Mouse (Mus musculus) neural tube, embryonic 13.5 days (tissue): ENCODE measurements around the gene Arhgap22. TPM values are rescaled to one million over a fixed set of nuclear protein-coding genes. Genes with fewer than 3 reads are reported as not detected.

Experiments used
- ATAC-seq: fragments of 200-750 bp; cut with Nextera tagmentation; 2 replicates; pipeline ENCODE4 v1.8.0; 2017; ENCODE audit warnings: low read depth, mild to moderate bottlenecking, moderate TSS enrichment, moderate library complexity
- H3K27ac ChIP-seq: fragments of 300-500 bp; sonication (generic); replicated peaks from 2 replicates; pipeline ENCODE4 v1.5.1; 2015; ENCODE audit warnings: moderate library complexity, mild to moderate bottlenecking, inconsistent platforms
- H3K27me3 ChIP-seq: fragments of 300-500 bp; sonication (generic); 2 replicates; pipeline ENCODE4 v1.6.1; 2015; ENCODE audit warnings: mild to moderate bottlenecking, inconsistent platforms
- H3K36me3 ChIP-seq: fragments of 300-500 bp; sonication (generic); 2 replicates; pipeline ENCODE4 v1.6.1; 2015; ENCODE audit warnings: mild to moderate bottlenecking, inconsistent platforms
- H3K4me1 ChIP-seq: fragments of 300-500 bp; sonication (generic); replicated peaks from 2 replicates; pipeline ENCODE4 v1.6.1; 2015; ENCODE audit warnings: inconsistent platforms
- H3K4me2 ChIP-seq: fragments of 300-500 bp; sonication (generic); 2 replicates; pipeline ENCODE4 v1.6.1; 2015; ENCODE audit warnings: inconsistent platforms, mild to moderate bottlenecking, moderate library complexity
- H3K4me3 ChIP-seq: fragments of 300-500 bp; sonication (generic); 2 replicates; pipeline ENCODE4 v1.5.1; 2015; ENCODE audit warnings: mild to moderate bottlenecking, inconsistent platforms
- H3K9ac ChIP-seq: fragments of 300-500 bp; sonication (generic); 2 replicates; pipeline ENCODE4 v1.6.1; 2015; ENCODE audit warnings: moderate library complexity, mild to moderate bottlenecking, inconsistent platforms
- H3K9me3 ChIP-seq: fragments of 300-500 bp; sonication (generic); 2 replicates; pipeline ENCODE4 v1.6.1; 2016; ENCODE audit warnings: inconsistent platforms
- WGBS: fragments of 180-500 bp; shearing (Covaris S2); methylation state at CpG from one replicate; pipeline ENCODE4 v1.1.7; 2015; 5-methylcytosine and 5-hydroxymethylcytosine counted together
- polyA plus RNA-seq: library from polyadenylated mRNA; unstranded; fragments of >200 nt; fragmentation: Nextera tagmentation; extraction: Ambion mirVana; gene quantifications from 2 replicates; pipeline ENCODE4 v1.2.1, GENCODE M21; 2015

Arhgap22 gene
- 8.1 and 9.2 TPM in 2 replicates for polyA plus RNA-seq

DNA sequence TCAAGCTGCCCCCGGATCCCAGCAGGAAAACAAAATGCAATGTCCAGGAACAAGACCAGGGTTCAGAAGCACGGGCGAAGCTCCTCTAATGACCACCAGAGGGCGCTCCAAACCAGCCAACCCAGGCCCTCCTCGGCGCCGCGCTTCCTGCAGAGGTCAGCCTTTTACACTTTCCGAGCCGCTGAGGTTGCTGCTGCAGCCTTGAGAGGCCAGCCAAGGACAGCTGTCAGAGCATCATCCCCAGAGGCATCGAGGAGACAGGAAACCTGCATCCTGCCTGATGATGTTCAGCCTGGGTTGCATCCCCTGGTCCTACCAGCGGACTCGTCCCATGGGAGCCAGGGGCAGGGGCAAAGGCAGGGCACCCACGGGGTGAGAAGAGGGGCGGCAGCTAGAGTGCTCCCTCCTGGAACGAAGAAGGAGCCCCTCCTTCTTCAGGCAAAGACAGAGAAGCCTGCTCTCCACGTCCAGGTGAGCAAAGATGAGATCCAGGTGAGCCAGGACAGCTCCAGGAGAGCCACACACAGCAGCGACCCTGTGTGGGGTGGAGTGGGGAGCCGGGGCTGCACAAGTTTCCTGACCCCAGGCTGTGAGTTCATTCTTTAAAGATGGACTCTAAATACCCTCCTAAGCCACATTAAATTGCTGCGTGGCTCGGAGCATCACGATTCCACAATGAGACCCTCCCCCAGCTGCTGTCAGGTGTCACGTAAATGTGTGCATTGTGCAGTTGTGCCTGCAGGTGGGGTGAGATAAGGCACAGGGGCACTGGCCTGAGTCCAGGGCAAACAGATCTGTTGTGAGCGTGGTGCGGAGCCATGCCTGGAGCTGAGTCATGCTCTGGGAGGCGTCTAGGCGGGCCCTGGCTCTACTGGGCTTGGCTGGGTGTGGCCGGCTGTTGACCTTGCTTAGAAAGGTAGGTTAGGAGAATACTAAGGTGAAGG is at the start of gene Arhgap22:
Gene Arhgap22, plus strand, starts transcription at position 204 of the 944 bp plus-strand sequence.
- Histone ChIP-seq H3K9me3 (no peaks in the 10 kb centered on the region), H3K4me2 (peak within 1 kb of the TSS; percentile 52), H3K4me3 (peak within 1 kb of the TSS; percentile 24), H3K9ac (peak within 1 kb of the TSS; percentile 61; the same call in 1 of the 2 replicates), H3K27ac (no peak within 1 kb of the TSS), H3K36me3 (no peaks in the 10 kb centered on the region), H3K27me3 (peaks cover 26% of the 10 kb centered on the region), H3K4me1 (peaks cover 7% of the 10 kb centered on the region)
- 20% methylated on average over 28 of the region's 28 CpGs for WGBS
- peak; percentile 93 for ATAC-seq

DNA sequence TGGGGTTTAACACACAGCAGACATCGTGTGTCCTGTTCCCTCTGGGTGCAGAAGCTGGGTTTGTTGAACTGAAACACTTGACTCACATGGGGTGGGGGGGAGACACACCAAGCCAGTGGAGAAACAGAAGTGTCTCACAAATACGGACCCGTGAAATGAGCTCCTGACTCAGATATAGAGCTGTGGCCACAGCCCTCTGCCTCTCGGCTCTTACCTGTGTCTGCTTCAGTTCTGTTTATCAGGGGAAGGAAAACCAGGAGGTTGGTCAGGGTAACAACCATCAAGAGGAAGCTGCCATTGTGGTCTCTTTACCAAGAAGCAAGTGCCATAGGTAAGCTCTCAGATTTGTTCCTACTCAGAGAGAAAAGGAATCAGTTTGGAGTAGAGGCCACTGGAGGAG is 45.1 kb upstream of the Arhgap22 start:
- Histone ChIP-seq H3K4me2 (no peak overlapping the region), H3K9ac (no peak overlapping the region), H3K9me3 (no peaks in the 10 kb centered on the region), H3K36me3 (no peaks in the 10 kb centered on the region), H3K4me1 (no peaks in the 10 kb centered on the region), H3K4me3 (no peak overlapping the region), H3K27ac (no peak overlapping the region), H3K27me3 (peaks cover 4% of the 10 kb centered on the region; the same call in 1 of the 2 replicates)
- WGBS, result 81% methylated on average over 4 of the region's 4 CpGs
- ATAC-seq, result no peak

DNA sequence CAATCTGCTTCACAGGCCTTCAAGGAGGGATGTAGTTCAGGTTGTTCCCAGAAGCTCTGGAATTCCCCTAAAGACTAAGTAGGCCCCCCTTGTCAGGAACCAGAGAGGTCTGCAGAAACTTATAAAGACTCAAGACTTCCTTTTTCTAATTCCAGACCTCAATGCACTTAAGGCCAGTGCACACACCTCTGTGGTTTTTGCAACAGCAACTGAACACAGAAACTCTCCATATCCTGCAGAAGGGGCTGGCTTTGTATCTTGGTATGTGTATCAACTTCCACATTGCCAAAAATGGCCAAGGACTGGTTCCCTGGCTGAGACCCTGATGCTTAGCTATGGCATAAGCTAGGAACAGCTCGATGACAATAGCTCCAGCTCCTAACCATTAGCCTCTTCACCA is 41.9 kb upstream of the Arhgap22 start:
- Histone ChIP-seq H3K4me2 (no peak overlapping the region), H3K4me3 (no peak overlapping the region), H3K4me1 (no peaks in the 10 kb centered on the region), H3K27ac (no peak overlapping the region), H3K9ac (no peak overlapping the region), H3K27me3 (no peaks in the 10 kb centered on the region), H3K9me3 (no peaks in the 10 kb centered on the region), H3K36me3 (no peaks in the 10 kb centered on the region)
- no peak for ATAC-seq
- WGBS, result 71% methylated on average over 1 of the region's 1 CpGs

DNA sequence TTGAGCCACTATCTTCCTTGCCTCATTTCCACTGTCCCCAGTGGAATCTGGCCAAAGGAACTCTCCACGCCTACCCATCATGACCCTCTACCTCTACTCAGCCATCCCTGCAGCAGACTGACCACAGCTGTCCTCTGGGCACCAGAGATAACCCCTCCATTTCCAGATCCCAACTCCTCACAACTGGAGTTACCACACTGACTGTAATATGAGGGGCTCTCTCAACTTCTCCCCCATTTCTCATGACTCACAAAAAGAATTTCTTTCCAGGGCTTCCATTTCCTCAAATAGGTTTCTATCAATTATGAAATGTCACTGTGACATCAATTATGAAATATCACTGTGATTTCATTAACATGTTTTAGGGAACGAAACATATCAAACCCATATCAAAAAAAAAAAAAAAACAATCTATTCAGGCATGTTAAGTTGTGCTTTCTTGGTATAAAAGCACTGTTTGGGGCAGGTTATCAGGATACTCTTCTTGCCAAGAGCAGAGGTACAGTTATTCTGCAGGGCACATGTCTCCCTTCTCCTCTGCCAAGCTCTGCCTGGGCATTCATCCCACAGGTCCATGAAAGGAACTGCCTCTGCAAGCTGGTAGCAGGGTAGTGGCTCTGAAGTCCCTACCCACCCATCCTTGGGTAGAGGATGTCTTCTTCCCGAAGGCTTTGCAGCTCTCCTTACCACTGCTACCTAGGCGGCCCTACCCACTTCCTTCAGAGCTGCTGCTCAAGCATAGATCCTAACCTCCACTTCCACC is 38.6 kb upstream of the Arhgap22 start:
- no peak overlapping the region for H3K4me3 ChIP-seq
- no peaks in the 10 kb centered on the region for H3K36me3 ChIP-seq
- no peaks in the 10 kb centered on the region for H3K27me3 ChIP-seq
- no peaks in the 10 kb centered on the region for H3K4me1 ChIP-seq
- H3K4me2 ChIP-seq, result no peak overlapping the region
- 82% methylated on average over 4 of the region's 4 CpGs for WGBS
- H3K9ac ChIP-seq, result no peak overlapping the region
- H3K27ac ChIP-seq, result no peak overlapping the region
- no peak for ATAC-seq
- no peaks in the 10 kb centered on the region for H3K9me3 ChIP-seq

DNA sequence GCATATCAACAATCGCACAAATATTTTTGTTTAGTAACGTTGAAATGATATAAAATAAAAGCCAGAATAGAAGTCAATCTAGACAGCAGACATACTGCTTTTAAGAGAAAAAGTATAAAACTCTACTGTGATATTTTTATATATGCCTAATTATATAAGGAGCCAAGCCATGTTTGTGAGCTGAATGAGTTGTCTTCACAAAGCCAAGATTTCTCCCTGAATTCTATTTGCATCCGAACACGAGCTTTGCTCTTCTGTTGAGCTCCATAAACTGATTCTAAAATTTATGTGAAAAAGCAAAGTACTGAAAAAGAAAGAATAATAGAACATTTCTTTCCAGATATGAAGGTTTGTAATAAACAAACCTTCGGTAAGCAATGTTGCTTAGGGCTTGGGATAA is 33.7 kb upstream of the Arhgap22 start:
- no peak for ATAC-seq
- Histone ChIP-seq H3K27me3 (no peaks in the 10 kb centered on the region), H3K9me3 (no peaks in the 10 kb centered on the region), H3K4me2 (no peak overlapping the region), H3K27ac (no peak overlapping the region), H3K9ac (no peak overlapping the region), H3K36me3 (no peaks in the 10 kb centered on the region), H3K4me1 (no peaks in the 10 kb centered on the region), H3K4me3 (no peak overlapping the region)
- 87% methylated on average over 5 of the region's 5 CpGs for WGBS

DNA sequence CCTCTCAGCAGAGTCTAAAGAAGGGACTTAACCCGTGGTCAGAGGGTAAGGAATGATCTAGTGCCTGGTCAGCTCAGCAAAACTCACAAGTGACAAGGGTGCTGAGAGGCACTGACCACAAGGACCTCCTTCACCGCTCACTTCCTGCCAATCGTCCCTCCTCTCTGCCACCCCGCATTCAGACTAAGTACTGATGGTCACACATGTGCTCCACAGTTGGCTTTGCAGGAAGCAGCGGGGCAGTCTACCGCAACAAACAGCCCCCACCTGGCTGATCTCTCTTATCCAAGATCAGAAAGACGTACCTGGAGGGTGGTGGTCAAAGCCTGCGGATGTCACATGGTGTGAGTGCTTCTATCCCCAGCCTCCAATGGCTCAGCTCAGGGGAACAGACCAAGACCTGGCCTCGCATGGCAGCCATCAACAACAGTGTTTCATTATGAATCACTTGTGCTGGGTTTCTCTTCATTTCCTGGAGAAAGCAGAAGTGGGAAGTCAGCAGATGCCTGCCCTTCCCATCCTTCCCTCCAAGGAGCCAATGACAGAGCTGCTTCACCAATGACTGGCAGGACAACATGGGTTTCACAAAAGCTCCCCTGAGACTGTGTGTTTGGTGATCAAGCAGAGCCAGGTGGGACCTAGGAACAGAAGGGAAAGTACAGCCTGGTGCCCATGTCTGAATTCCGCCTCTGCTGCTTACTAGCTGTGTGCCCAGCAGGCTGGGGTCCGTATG is 28.6 kb upstream of the Arhgap22 start, which contains the start of gene Wdfy4:
Gene Wdfy4, minus strand, starts transcription at position 441 of the 733 bp plus-strand sequence.
- 89% methylated on average over 11 of the region's 11 CpGs for WGBS

DNA sequence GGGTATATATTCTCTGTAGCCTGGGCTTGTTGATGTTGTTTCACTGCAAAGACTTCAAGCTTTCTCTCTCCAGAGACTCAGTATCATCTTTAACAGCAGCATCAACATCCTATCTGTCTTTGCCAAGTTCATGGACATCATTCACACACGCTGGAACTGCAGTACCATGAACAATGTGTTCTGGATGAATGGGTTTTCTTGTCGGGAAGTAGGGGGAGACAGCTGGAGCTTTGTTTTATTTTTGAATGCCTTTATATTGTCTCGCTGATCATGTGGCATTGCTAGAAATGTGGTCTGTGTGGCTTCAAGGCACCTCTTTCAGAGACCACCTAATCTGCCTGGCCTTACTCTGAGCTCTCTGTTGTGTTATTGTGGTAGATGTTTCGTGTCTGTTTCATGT is 26.6 kb upstream of the Arhgap22 start:
- WGBS, result 33% methylated on average over 4 of the region's 4 CpGs
- Histone ChIP-seq H3K4me2 (no peak overlapping the region), H3K36me3 (no peaks in the 10 kb centered on the region), H3K9ac (no peak overlapping the region), H3K27ac (no peak overlapping the region), H3K27me3 (no peaks in the 10 kb centered on the region), H3K4me3 (no peak overlapping the region), H3K9me3 (no peaks in the 10 kb centered on the region), H3K4me1 (0 out of 2 replicates have a peak, but pooled peaks cover 5% of the 10 kb centered on the region)
- no peak for ATAC-seq

More for the DNA sequence above, 28.6 kb upstream of the Arhgap22 start, which contains the start of gene Wdfy4:
- Histone ChIP-seq H3K4me3 (no peak within 1 kb of the TSS), H3K4me1 (0 out of 2 replicates have a peak, but pooled peaks cover 5% of the 10 kb centered on the region), H3K36me3 (no peaks in the 10 kb centered on the region), H3K27me3 (no peaks in the 10 kb centered on the region), H3K9me3 (no peaks in the 10 kb centered on the region), H3K9ac (no peak within 1 kb of the TSS), H3K27ac (no peak within 1 kb of the TSS), H3K4me2 (no peak within 1 kb of the TSS)
- ATAC-seq, result no peak

DNA sequence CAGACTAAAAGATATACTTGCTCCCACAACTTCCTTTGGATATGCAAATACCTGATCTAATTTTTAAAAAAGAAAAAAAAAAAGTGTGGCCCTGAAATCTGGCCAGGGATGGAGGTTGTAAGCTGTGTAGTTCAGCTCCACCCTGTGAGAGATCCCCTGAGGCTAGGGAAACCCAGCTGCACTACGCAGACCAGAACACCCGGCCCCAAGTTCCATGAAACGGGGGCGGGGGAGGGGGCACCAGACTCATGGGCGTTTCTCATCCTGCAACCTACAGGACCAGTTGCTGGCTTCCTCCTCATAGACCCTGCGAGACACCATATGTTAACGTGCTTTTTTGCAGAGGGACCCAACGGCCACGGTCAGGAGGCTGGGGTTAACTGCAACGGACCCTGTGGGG is 24.6 kb upstream of the Arhgap22 start:
- ATAC-seq, result no peak
- H3K9me3 ChIP-seq, result no peaks in the 10 kb centered on the region
- no peak overlapping the region for H3K27ac ChIP-seq
- H3K36me3 ChIP-seq, result no peaks in the 10 kb centered on the region
- 65% methylated on average over 10 of the region's 10 CpGs for WGBS
- 0 out of 2 replicates have a peak, but pooled peaks cover 5% of the 10 kb centered on the region for H3K4me1 ChIP-seq
- no peaks in the 10 kb centered on the region for H3K27me3 ChIP-seq
- no peak overlapping the region for H3K9ac ChIP-seq
- H3K4me2 ChIP-seq, result no peak overlapping the region
- no peak overlapping the region for H3K4me3 ChIP-seq

DNA sequence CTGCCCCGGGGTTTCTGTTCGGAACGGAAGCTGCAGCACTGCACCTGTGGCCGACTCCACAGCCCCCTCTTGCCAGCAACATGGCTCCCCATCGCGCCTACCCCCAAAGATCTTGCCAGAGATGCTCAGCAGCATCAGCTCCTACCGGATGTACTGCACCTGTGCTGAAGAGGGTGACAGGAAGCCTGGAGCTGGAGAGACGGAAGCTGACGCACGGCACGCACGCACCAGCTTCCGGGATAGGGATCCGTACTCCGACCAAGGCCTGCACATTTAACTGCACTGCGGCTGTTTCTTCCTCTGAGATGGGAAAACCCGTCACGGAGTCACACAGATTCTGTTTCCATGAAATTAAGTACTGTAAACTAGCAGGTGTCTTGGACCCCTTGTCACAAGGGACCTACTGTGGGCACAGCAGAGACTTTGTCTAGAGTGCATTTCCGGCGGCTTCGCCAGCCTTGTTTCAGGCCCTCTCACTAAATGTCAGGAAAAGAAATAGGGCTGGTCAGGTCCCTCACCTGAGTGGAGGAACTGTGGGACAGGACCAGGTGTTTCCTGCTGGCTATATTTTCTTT is 23.9 kb upstream of the Arhgap22 start:
- H3K27me3 ChIP-seq, result no peaks in the 10 kb centered on the region
- ATAC-seq, result no peak
- H3K4me2 ChIP-seq, result no peak overlapping the region
- H3K27ac ChIP-seq, result no peak overlapping the region
- no peaks in the 10 kb centered on the region for H3K9me3 ChIP-seq
- 0 out of 2 replicates have a peak, but pooled peaks cover 5% of the 10 kb centered on the region for H3K4me1 ChIP-seq
- H3K36me3 ChIP-seq, result no peaks in the 10 kb centered on the region
- no peak overlapping the region for H3K4me3 ChIP-seq
- H3K9ac ChIP-seq, result no peak overlapping the region
- WGBS, result 93% methylated on average over 21 of the region's 21 CpGs

DNA sequence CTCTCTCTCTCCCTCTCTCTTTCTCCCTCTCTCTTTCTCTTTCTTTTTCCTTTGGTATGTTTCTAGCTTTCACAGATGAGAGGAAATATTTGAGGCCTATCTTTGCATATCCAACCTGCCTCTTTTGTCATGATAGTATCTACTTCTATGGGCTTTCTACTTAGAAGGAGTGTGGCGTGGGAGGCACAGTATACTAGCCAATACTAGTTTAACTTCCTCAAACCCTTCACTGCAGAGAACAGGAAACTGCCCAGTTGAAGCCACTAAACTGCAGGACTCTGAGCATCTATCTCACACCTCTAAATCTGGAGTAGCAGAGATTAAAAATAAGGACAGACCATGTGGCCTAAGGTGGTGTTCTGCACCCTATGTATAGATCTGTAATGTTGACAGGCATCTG is 23.2 kb upstream of the Arhgap22 start:
- Histone ChIP-seq H3K27me3 (no peaks in the 10 kb centered on the region), H3K9me3 (no peaks in the 10 kb centered on the region), H3K9ac (no peak overlapping the region), H3K27ac (no peak overlapping the region), H3K4me1 (0 out of 2 replicates have a peak, but pooled peaks cover 5% of the 10 kb centered on the region), H3K4me3 (no peak overlapping the region), H3K36me3 (no peaks in the 10 kb centered on the region), H3K4me2 (no peak overlapping the region)
- WGBS, result 89% methylated on average over 1 of the region's 1 CpGs
- ATAC-seq, result no peak

DNA sequence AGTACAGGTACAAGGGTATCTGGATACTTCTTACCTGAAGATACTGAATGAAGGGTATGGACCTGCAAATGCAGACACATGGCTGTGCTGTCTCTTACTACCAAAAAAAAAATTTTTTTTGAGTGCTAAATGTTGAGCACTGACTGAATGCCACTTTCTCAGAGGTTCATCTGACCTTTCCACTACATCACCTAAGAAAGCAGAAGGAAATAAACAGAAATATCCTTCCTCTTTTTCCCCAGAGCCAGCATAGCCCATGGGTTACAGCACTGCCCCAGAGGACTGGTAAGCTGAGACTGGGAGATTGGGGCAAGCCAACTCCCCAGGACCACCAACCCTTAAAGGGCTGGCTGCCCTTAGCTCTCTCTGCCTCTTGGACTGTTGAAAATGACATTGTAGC is 20.1 kb upstream of the Arhgap22 start:
- H3K27ac ChIP-seq, result no peak overlapping the region
- H3K9ac ChIP-seq, result no peak overlapping the region
- no peaks in the 10 kb centered on the region for H3K27me3 ChIP-seq
- H3K9me3 ChIP-seq, result no peaks in the 10 kb centered on the region
- ATAC-seq, result no peak
- H3K4me3 ChIP-seq, result no peak overlapping the region
- H3K36me3 ChIP-seq, result no peaks in the 10 kb centered on the region
- H3K4me2 ChIP-seq, result no peak overlapping the region
- H3K4me1 ChIP-seq, result no peaks in the 10 kb centered on the region
